Mouse (Mus musculus): ENCODE results near the gene Ptrh2.

Ptrh2 gene

GRCm38 (mm10) chr11:86683395-86684125 lies at the start of gene Ptrh2, which contains the start of gene Vmp1:
Gene Ptrh2, plus strand, starts transcription at chr11:86683985.
Gene Vmp1, minus strand, starts transcription at chr11:86683836.
- DNase-seq: peak; percentile 93

- no peak for DNase-seq
Measured at GRCm38 (mm10) chr11:86634396-86634795, 49.4 kb upstream of the Ptrh2 start.

DNA sequence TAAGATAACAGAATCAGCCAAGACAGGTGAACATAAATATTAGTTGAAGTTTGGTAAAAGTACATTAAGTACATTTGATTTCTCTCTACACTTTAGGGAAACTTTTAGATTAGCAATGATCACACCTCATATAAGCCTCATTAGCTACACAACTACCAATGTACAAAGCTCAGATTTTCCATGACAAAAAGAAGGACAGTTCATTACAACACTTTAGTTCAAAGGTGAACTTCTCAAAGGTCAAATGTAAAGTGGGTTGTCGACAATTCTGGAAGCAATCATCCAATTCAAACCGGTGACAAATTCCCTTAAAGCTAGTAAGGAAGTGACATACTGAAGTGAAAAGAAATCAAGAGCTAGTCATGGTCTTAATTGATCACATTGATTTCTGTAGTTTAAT lies 46.1 kb upstream of the Ptrh2 start:
- DNase-seq: no peak

GRCm38 (mm10) chr11:86641714-86642113 lies 42.1 kb upstream of the Ptrh2 start:
- DNase-seq: no peak

DNA sequence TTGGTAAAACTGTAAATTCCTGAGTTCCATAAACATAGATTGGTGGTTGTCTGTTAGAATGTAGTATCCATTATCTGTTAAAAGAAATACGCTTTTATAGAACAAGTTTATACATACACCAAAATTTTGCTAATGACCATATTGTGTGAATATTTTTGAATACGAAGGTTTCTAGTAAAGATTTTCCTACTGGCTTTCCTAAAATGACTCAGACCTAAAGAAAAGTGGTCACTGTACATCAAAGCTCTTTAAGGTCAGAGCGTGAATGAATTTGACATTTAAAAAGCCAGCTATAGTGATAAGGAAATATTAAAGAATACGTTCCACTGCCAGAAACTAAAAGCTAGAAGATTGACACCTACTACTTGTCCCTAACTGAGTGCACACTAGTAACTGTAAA lies 39.2 kb upstream of the Ptrh2 start:
- DNase-seq: no peak

DNA sequence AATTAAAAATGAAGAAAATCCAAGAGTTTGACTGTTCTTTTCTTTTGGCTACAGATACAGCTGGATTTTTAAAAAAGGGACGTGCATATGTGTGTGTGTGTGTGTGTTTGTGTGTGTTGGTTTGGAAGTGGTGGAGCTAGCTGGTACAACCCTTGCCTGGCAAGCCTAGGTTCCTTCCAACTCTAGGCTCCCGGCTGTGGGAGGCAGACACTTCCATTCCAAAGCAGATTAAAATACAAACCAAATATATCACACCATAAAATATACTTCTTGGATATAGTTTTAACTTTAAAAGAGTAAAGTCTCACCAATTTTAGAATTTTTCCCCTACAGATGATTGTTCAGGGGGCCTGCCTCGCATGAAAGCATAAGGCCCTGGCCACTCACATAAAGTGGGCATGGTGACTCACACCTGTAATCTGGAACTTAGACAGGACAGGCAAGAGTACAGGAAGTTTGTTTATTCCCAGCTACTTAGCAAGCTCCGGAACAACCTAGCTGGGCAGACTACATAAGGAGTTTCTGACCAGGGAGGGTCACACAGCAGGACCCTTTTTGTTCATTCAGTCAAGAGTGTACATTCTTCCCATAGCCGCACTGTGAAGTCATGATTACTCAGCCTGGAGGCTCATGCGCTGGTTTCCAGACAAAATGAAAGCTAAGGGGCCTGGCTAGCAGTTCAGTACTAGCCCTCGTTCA lies 37.5 kb upstream of the Ptrh2 start:
- DNase-seq: no peak

GRCm38 (mm10) chr11:86646885-86647459 lies 36.8 kb upstream of the Ptrh2 start:
- DNase-seq: no peak

DNA sequence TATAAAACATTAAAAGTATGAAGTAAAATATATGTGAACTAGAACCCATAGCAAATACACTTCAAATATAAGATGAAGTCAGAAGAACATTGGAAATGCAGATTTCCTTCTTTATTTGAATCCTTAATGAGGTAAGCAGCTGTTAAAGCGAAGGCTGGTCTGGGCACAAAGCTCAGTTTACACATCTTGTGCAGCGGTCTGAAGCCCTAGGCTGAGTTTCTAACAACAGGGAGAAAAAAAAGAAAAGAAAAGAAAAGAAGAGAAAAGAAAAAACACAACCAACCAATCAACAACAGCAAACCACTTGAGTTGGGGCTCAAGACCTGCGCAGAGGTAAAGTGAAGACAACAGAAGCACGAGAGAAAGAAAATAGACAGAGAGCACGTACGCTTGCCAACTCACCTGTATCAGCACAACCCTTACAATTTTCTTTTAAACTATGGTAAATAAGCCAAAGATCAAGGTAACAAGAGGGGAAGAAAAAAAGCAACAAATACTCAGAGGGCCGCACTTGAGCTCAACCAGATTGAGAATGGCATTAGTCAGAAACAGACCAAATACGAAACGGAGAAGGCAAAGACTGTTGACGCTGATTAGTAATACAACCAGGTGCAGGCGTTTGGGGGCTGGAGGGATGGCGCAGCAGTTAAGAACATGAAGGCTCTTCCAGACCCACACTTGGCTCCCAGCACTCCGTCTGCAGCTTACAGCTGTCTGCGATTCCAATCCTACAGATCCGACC lies 35.9 kb upstream of the Ptrh2 start:
- no peak for DNase-seq

DNA sequence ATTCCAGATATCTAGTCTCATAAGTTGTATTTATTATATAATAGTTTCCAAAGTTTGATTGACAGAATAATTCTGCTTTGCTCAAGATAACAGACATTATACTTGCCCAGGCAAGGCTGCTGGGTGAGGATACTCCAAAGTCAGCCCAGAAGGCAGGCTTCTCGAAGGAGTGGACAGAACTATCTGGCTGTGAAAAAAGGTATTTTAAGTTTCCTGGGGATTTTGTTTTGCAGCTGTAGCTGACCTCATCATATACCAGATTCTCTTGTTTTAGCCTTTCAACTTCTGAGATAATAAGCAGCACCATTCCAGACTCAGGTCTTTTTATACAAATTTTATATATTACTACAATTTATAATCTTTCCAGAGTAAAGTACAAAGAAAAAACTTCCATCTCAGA lies 34.2 kb upstream of the Ptrh2 start:
- no peak for DNase-seq

DNA sequence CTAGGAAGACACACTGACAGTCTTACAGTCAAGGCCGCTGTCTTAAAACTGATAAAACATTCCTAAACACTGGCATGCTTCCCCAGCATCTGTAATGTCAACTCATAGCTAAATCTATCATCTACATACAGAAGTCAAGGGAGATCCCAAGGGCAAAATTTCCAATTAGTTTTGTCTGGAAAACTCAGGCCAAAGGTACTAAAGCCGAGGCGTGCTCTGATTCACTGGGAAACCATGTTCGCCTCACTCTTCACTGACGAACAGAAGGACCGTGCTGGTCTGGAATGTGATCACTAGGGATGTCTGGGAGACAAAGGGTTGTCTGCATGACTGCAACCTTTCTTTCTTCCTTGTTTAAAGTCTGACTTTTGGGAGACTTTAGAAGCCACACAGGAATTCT lies 33.1 kb upstream of the Ptrh2 start:
- DNase-seq: no peak

- no peak for DNase-seq
Measured at GRCm38 (mm10) chr11:86652578-86652979, 31.2 kb upstream of the Ptrh2 start.

- peak; percentile 61 for DNase-seq
Measured at GRCm38 (mm10) chr11:86653446-86653845, 30.3 kb upstream of the Ptrh2 start.

DNA sequence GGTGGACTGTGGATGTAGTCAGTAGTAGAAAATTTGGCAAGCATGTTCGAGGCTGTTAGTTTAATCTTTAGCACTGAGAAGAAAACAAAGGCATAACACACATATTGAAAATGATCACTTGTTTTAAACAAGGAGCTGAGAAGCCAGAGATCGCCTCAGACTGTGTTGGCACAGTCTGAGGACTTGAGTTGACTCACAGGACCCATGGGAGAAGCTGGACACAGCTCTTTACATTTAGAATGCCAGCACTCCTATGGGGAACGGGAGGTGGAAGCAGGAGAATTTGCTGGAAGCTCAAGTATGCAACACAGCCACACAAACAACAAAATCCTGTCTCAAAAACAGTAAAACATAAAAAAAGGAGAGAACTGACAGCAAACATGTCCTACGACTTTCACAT lies 29.7 kb upstream of the Ptrh2 start:
- no peak for DNase-seq

DNA sequence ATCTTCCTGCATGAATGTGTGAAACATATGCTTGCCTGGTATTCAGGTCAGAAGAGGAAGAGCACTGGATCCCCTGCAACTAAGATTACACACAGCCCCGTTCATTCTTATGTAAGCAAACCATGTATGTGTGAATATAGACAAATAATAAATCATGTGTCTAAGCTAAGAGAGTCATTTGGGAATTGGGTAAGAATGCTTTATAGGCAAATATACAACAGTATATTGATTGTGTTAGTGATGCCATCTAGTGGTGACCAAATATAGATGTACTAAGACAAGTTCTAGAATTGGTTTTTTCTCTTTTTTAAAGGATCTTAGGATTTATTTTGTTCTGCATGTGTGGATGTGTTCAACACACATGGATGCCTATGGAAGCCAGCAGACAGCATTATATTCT lies 28.1 kb upstream of the Ptrh2 start:
- peak; percentile 16 for DNase-seq

GRCm38 (mm10) chr11:86656849-86657567 lies 26.8 kb upstream of the Ptrh2 start:
- DNase-seq: no peak

GRCm38 (mm10) chr11:86657863-86658262 lies 25.9 kb upstream of the Ptrh2 start:
- no peak for DNase-seq

- DNase-seq: no peak
Measured at GRCm38 (mm10) chr11:86662986-86663895, 20.5 kb upstream of the Ptrh2 start.

GRCm38 (mm10) chr11:86663977-86664376 lies 19.8 kb upstream of the Ptrh2 start:
- DNase-seq: no peak

GRCm38 (mm10) chr11:86664406-86664805 lies 19.4 kb upstream of the Ptrh2 start:
- no peak for DNase-seq

- no peak for DNase-seq
Measured at GRCm38 (mm10) chr11:86667553-86667952, 16.2 kb upstream of the Ptrh2 start.

GRCm38 (mm10) chr11:86668169-86668568 lies 15.6 kb upstream of the Ptrh2 start:
- DNase-seq: no peak
